Mouse (Mus musculus): ENCODE data around the gene Sycp2l.
"Not testable (repeated sequence)": the region's sequence is repeated elsewhere in the genome, so short reads cannot be mapped to it uniquely, and the experiment has no call there.

Gene Sycp2l

DNA sequence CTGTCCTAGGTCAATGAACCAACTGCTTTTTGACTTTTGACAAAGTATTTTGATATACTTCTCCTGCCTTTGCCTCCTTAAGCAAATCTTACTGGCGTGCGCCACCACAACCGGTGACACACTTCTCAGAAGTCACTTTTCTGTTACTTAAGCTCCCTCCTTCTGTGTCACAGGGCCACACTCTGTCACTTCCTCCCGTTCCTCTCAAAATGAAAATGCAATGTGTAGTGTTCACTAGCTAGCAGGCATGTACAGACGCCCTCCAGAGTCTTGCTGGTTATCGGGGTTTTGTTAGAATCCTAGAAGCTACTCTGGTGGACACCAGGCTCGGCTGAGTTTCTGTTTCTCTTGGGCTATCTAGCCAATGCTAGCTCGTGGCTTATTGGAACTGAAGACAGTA lies 14.2 kb downstream of the Sycp2l start:
- DNase-seq (ENCODE audit: low read depth, low spot score): no peak

DNA sequence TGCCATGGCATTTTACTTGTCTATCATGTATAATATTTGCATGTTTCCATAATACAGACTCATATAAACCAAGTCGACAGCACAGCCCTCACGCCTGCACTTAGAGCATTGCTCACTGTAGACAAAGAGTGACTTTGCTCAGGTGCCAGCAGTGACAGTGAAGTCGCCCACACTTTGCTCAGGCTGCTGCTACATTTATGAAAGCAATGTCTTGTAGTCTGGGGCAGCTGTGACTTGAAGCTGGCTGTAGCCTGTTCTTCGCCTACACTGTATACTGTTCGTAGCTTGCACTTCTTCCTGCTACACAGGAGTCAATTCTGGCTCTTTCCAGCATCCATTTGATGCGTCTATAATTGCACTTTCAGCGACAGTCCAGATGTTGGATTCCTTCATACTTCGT lies 15.0 kb downstream of the Sycp2l start:
- no peak for DNase-seq (ENCODE audit: low read depth, low spot score)

DNA sequence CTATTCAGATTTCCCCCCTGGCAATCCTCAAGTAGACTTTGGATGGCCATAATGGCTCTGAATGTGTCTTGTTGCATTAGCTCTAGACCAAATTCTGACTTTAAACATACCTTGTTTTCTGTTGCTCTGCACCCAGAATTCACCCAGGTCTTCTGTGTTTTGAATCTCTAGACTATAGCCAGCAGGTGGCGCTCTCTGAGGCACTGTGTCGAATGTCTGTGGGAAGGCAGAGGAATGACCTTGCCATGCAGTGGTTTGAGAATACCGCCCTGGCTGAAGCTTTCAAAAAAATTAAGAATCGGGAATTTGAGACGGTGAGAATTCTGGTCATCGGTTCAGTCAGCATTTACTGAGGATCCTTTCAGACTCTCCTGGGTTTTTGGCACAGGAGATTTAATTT lies 20.8 kb downstream of the Sycp2l start:
- peak; percentile 70 for DNase-seq (ENCODE audit: low read depth, low spot score)

DNA sequence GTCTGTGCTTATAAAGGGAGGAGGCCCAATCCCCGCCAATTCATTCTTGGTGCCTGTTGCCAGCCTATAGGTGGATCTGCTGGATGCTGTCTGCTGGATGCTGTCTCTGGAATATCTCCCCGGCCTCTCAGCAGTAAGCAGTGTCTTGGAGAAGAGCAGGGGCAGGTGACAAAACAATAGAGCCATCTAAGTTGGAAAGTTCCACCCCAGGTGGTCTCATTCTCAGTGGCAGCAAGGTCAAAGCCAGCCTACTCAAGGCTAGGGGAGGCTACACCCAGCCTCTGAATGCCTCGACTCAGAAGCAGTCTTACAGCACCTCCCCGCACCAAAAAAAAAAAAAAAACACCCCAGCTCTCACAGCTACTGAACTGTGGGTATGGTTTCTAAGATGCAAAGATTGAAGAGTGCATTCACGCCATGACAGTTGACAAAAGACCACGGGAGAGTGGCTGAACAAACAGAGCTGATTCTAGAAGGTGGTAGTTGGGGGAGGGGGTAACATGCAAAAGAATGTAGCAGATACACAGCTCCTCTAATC lies 31.4 kb downstream of the Sycp2l start:
- DNase-seq (ENCODE audit: low read depth, low spot score): no peak

DNA sequence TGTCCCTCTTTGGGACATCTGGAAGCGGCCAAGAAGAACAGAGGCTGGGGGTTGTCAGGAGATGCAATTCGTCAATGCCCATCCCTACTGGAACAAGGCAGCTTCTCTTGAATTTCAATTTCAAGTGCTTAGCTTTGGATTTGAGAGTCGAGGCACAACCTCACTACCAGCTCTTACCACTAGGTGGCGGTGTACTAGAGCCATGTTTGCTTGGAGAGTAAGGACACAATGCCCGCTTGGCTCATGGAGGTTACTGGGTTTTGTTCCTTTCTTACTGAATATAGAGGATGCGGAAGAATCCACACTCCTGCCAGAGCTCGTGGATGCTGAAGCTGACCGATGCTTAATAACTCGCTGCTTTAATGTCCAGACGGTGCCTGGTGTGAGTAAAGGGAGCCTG lies 32.2 kb downstream of the Sycp2l start:
- peak; percentile 72 for DNase-seq (ENCODE audit: low read depth, low spot score)

DNA sequence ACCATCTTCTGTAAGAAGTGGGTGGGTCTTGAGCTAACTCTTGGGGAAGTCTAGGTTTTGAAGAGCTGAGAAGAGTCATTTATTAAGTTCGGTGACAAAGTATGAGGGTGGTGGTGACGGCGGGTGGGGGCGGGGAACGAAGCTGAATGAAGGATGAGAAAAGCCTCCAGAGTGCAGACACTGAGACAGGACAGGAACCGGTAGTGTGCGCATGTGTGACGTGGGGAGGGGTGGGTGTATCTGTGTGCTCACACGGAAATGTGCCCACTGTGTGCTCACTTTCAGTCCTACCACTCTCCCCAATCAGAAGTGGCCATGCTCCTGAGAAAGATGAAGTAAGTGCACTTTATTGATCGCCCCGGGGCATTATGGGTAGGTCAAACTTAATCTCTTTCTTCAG lies 39.0 kb downstream of the Sycp2l start:
- no peak for DNase-seq (ENCODE audit: low read depth, low spot score)

DNA sequence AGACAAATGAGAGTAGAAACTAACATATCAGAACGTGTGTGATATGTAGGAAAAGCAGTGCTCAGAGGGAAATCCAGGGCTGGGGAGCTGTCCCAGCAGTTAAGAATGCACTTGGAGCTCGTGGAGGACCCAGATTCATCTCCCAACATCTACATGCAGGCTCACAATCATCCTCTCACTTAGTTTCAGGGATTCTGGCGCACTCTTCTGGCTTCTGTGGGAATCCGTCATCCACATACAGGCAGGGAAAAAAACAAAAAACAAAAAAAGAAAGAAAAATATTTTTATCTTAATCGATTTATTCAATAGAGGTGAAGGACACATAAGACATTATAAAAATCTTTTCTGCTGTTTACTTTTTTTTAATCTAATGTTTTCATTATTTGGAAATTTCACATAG lies 44.3 kb downstream of the Sycp2l start:
- DNase-seq (ENCODE audit: low read depth, low spot score): peak; percentile 5

DNA sequence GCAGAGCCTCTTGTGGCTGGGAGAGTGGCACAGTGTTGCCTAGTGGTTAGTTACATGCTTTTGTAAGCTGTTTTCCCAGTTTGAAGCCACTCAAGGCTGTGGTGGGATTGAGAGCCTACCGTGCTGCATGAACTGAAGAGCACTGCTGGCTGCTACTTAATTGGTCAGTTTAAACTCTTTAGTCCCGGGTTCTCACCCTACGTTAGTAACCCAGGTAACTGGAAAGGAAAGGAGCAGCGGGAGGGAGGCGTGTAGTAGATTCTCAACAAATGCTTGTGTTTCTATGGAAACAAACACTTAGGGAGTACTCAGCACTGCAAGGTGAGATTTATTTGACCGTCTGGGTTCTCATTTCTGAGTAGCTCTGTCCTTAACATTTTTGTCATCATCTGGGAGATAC lies 73.8 kb downstream of the Sycp2l start:
- DNase-seq (ENCODE audit: low read depth, low spot score): no peak

DNA sequence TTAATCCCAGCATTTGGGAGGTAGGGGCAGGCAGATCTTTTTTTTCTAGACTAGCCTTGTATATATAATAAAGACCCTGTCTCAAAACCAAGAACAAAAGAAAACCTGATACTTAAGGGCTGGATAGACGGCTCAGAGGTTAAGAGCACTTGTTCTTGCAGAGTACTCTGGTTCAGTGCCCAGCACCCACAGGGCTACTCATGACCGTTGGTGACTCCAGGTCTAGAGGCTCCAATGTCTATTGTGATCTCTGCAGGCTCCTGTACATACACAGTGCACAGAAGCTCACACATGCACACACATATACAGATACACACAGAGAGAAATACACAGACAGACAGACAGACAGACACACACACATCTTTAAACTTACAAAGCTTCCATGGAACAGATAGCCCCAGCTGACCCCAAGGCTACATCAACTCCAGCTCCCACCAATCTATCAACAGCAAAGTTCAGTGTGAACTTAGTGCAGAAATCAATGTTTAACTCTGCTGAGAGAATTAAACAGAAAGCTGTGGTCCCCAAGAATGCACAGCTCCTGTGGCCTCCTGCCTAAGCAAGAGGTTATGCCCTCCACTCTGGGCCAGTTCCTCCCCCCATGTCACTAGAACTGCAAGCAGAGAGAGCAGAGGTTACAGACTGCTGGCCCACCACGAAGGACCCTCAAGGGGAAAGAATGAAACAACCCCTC lies 81.7 kb downstream of the Sycp2l start:
- no peak for DNase-seq (ENCODE audit: low read depth, low spot score)

DNA sequence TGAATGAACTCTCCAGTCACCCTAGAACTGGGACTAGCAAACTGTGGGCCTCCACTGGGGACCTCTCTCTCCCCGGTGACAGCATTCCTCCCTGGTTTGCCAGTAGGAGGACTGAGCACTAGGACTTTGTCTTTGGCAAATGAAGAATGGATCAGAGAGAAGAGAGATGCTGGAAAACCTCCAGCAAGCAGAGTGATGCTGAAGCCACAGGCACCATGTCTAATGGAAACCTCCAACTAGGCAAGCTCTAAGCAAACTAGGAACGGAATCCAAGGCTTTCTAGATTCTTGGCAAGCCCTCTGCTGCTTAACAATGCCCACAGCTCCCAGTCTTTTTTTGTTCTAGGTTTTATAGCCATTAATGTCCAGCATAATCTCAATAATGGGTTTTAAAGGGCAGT lies 86.8 kb downstream of the Sycp2l start:
- no peak for DNase-seq (ENCODE audit: low read depth, low spot score)

DNA sequence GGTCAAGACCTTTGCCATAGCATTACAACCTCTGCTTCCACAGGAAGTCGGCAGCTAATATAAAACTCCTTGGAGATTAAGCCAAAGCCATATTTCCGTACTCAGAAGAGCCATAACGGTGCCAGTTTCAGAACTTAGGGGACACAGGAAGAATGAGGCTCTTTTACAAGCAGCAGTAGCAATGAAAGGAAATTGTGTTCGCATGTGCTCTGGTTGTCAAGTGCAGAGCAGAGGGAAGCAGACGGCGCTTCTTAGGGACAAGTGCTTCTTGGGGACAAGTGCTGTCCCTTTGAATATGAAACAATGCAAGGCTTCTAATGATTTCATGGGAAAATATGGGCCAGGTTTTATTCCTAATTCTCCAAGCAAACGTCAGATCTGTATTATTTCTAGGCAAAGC lies 89.2 kb downstream of the Sycp2l start:
- no peak for DNase-seq (ENCODE audit: low read depth, low spot score)

DNA sequence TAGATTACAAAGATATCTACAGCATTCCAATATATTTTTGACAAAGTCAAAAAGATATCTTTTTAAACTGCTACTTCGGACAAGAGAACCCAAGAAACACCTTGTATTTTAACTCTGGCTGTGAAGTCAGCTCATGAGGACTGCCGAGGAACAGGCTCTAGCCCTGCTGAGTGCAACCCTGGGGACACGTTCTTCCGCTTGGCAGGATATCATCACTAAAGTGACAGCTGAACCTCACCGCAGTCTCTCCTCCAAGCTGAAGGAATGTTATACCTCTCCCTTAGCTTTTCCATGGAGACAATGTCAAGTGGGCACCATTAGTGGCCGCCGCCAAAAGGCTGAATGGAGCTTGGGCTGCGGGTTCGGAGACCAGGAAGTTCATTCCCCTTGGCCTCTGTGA lies 89.6 kb downstream of the Sycp2l start:
- no peak for DNase-seq (ENCODE audit: low read depth, low spot score)

DNA sequence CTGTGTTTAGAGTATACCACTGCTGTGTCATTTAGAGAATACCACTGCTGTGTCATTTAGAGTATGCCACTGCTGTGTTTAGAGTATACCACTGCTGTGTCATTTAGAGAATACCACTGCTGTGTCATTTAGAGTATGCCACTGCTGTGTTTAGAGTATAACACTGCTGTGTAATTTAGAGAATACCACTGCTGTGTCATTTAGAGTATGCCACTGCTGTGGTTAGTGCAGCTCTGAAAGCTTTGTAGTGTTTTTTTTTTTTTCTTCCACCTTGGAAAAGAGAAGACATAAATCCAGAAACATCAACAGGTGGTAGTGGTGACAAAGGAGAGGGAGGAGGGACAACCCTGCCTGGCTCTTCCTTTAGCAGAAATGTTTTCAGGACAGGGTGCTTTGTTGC lies 91.5 kb downstream of the Sycp2l start:
- DNase-seq (ENCODE audit: low read depth, low spot score): not testable (repeated sequence)

DNA sequence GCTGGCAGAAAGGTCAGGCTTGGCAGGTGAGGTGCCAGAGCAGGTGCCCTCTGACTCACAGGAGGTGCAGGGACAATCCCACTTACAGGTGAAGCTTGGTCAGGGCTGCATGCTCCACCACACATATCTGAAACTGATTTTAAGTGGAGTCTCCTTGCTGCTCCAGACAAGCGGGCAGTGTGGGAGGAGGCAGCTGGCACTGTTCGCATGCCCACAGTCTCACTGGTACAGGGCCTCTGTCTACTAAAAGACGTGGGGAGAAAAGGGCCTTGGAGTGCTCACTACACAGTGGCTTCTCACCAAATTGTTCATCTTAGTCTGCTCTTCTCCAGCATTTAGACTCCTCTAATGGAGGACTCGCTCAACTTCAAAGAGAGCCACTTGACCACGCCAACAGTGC lies 92.1 kb downstream of the Sycp2l start:
- no peak for DNase-seq (ENCODE audit: low read depth, low spot score)

DNA sequence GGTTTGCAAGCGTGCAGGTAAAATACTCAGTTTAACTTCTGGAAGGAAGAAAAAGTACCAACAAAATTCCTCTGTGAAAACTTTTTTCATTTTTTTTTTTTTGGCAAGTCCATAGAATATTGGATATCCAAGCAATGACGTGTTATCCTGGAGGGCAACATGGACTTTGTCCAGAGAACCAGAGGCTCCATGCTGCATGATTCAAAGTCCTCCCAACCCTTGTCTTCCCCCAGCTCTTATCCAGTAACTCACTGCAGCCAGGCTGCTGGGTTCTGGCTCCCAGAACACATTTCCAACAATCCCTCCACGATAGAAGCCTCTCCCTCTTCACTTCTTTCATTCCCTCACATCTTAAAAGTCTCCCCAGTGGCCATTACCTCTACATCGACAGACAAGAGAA lies 97.2 kb downstream of the Sycp2l start:
- DNase-seq (ENCODE audit: low read depth, low spot score): no peak

DNA sequence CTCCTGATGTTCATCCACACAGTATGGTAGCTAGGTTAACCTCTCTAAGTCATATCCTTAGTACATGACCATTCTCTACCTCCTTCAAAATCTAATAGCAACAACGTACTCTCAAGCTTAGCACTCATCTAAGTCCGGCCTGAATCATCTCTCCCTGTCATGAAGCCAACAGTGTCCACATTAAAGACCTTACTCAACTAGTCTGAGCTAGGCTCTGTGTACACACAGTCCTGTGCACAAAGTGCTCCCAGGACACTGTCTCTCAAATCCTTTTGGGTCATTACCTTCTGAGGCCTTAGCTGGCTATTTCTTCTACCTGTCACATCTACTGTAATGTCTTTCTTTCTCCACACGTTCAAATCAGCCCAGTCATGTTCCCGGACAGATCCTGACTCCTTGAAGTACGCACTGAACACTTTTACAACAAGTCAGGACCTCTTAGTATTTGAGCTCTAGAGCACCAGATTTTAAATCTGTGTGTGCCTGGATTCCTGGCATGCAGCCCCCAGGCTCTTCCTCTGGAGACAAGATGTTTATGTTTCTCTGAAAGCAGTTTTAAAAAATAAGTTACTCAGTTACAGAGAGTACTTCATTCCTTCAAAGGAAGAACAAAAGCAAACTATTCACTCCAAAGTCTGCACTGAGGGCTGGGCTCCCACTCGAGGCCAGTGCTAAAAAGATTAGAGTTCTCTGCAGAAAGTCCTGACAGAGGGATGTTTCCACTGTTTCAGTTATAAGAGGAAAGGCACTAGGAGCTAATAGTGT lies 98.6 kb downstream of the Sycp2l start:
- no peak for DNase-seq (ENCODE audit: low read depth, low spot score)

DNA sequence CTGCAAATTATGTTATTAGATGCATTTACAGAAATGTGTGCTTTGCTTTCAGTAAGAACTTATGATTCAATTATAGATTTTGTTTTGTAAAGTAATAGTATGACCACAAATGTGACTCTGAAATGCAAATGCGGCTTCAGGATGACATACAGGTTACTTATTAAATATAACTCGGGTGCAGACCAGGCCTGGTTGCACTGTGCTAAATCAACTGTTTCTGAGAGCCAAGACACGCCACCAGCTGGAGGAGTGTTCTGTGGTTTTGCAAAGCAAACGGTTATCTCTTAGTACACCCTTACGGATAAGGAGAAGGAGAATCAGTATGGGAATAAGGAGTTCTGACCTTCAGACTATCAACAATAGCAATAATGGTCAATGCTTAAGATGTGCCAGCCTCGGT lies 101.6 kb downstream of the Sycp2l start:
- DNase-seq (ENCODE audit: low read depth, low spot score): no peak

DNA sequence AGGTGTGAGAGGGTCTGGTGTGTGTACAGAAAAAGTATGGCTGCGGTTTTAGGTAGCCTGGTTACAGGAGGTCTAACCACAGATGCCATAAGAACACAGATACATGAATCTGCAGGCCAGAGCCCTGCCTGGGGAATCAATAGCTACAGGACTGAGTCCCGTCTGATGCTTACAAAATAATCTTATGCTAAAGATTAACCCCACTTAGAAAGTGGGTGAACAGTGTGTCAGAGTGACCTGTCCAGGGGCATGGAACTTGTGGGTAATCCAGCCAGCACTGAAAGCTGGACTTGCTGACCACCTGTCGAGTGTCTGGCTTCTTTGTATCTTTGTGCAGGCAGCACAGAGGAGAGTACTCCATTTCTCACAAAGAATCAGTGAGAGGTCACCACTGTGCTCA lies 102.1 kb downstream of the Sycp2l start:
- DNase-seq (ENCODE audit: low read depth, low spot score): no peak

DNA sequence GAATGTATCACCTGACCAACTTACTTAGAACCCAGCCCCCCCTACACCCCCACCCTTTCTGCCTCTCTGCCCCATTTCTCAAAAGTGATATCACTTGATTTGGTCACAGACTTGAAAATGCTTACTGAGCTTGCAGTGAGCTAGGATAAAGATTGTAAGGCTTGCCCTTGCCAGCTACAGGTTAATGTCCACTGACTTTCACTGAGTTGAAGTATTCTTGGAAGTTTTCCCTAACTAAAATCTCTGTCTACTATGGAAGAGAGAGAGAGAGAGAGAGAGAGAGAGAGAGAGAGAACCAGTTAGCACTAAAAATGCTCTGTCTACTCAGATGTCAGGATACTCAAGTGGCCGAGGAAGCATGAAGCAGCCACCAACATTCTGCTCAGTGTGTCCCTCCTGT lies 104.9 kb downstream of the Sycp2l start:
- no peak for DNase-seq (ENCODE audit: low read depth, low spot score)

DNA sequence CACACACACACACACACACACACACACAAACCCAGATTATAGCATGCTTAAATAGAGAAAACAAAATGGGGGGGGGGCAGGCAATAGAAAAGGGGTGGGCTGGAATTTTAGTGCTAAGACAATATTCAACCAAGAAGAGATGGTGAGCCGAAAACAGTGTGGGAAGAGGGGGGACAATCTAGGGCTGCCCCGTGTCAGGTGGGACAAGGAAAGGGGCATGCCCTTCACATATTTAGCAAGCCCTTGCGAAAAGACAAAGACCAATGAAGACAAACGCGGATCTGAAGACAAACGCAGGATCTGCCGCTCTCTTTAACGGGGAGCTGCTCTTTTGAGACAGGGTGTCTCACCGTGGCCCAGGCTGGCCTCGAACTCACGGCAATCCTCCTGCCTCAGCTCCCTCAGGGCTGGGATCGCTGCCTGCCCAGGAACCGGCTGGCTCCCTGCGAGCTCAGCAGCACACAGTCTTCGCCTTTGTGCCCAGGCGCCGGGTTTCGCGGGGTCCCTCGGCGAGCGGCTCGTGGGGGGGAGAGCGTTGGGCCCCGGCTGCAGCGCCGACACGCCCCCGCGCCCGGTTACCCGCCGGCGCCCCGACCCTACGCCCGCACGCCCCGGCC lies 105.7 kb downstream of the Sycp2l start:
- DNase-seq (ENCODE audit: low read depth, low spot score): no peak

DNA sequence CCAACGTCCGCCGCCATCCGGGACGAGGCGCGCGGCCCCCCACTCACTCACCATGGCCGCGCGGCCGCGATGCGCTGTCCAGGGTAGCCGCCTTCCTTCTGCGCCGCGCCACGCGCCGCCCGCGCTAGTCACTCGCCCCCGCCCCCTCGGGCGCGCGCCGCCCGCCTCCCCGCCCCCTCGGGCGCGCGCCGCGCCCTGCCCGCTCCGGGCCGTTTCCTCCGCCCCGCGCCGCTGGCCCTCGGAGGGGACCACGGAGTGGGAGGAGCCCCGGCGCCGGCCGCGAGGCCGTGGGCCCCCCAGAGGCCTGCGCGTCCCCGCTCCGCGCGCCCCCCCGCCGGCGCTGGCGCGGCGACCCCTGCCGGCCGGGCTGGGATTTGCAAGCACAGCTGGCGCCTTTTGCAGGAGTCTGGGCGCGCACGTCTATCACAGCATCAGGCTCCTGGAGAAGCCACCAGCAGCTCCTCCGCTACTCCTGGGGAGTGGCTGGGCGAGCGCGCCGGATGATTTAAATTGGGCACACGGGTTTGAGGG lies 106.3 kb downstream of the Sycp2l start, which contains the start of gene Elovl2:
Elovl2 (minus strand) TSS at position 102 of the 531 bp plus-strand sequence.
- DNase-seq (ENCODE audit: low read depth, low spot score): no peak

Measured in 3T3-L1 (cell line).